Mouse (Mus musculus): ENCODE measurements at regions not wholly inside any gene's neighbourhood (a gene's known extent, or its start where the extent isn't known, plus 50 kb on each side); places are given as distances from the start of the nearest gene placed in this dataset.
"Not testable (repeated sequence)": the region's sequence is repeated elsewhere in the genome, so short reads cannot be mapped to it uniquely, and the experiment has no call there.

DNA sequence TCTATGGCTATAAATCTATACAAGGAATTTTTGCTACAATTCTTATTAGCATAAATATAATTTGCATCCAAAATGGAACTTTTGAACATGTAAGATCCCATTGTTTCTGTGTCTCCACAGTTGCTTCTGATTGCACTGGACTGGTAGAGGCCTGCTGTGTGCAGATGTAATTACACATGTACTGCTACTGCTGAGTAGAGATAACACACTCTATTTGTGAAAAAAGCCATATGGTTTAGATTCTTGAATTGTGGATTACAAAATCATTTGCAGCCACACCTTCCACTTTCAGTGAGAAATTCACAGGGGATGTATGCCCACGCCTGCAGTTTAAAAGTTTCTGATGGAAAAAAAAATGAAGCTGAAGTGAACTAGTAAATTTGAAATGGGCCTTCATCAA, 288.2 kb upstream of the Adamts5 start:
- ATAC-seq (ENCODE audit: insufficient read depth): no peak
- Histone ChIP-seq H3K36me3 (replicated peaks; ENCODE audit: control insufficient read depth, insufficient read depth, low read depth) (no peaks in the 10 kb centered on the region), H3K4me3 (ENCODE audit: insufficient read depth in 1 of 2, low read depth in 2 of 2, low read length in 2 of 2) (no peak overlapping the region), H3K4me1 (replicated peaks; ENCODE audit: control insufficient read depth in 2 of 2, insufficient read depth in 2 of 2, low read length in 1 of 2) (no peaks in the 10 kb centered on the region), H3K27me3 (ENCODE audit: control insufficient read depth, insufficient read depth, low read length) (no peaks in the 10 kb centered on the region), H3K9ac (replicated peaks) (no peak overlapping the region), H3K27ac (no peak overlapping the region), H3K4me2 (ENCODE audit: low read depth) (no peak overlapping the region), H3K9me3 (ENCODE audit: control insufficient read depth, low read length) (no peaks in the 10 kb centered on the region)
- no peak for DNase-seq (ENCODE audit: low read depth in 3 of 3, low spot score in 3 of 3)
- WGBS (ENCODE audit: insufficient replicate concordance): 64% methylated on average over 1 of the region's 1 CpGs
- TF ChIP-seq CTCF (IDR thresholded peaks at IDR 0.05; ENCODE audit: low read depth) (no peak), EP300 (IDR thresholded peaks at IDR 0.05; ENCODE audit: low read depth) (no peak)

DNA sequence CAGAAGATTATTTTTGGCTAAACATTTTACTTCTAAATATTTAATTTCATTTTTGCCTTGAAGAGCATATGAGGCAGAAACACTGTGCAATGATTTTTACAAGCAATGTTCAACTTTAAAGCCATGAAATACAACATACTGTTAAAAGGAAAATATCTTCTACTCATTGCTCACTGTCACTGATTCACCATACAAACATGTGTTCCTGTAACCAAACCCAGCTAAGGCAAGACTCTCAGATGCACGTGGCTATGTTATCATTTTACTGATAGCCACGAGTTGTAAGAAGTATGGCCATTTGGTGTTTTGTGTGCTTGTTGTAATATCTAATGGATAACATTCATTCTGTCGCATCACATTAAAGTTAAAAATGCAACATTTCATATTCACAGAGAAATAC, 287.3 kb upstream of the Adamts5 start:
- Histone ChIP-seq H3K36me3 (replicated peaks; ENCODE audit: control insufficient read depth, insufficient read depth, low read depth) (no peaks in the 10 kb centered on the region), H3K4me3 (ENCODE audit: insufficient read depth in 1 of 2, low read depth in 2 of 2, low read length in 2 of 2) (no peak overlapping the region), H3K4me2 (ENCODE audit: low read depth) (no peak overlapping the region), H3K9me3 (ENCODE audit: control insufficient read depth, low read length) (no peaks in the 10 kb centered on the region), H3K27me3 (ENCODE audit: control insufficient read depth, insufficient read depth, low read length) (no peaks in the 10 kb centered on the region), H3K9ac (replicated peaks) (no peak overlapping the region), H3K27ac (no peak overlapping the region), H3K4me1 (replicated peaks; ENCODE audit: control insufficient read depth in 2 of 2, insufficient read depth in 2 of 2, low read length in 1 of 2) (no peaks in the 10 kb centered on the region)
- WGBS (ENCODE audit: insufficient replicate concordance): 53% methylated on average over 3 of the region's 3 CpGs
- ATAC-seq (ENCODE audit: insufficient read depth) (no peak), DNase-seq (ENCODE audit: low read depth in 3 of 3, low spot score in 3 of 3) (no peak)
- TF ChIP-seq CTCF (IDR thresholded peaks at IDR 0.05; ENCODE audit: low read depth) (no peak), EP300 (IDR thresholded peaks at IDR 0.05; ENCODE audit: low read depth) (no peak)

- not testable (repeated sequence) for H3K4me2 ChIP-seq (ENCODE audit: low read depth); H3K36me3 ChIP-seq (replicated peaks; ENCODE audit: control insufficient read depth, insufficient read depth, low read depth); H3K4me3 ChIP-seq (ENCODE audit: insufficient read depth in 1 of 2, low read depth in 2 of 2, low read length in 2 of 2); DNase-seq (ENCODE audit: low read depth in 3 of 3, low spot score in 3 of 3); H3K27me3 ChIP-seq (ENCODE audit: control insufficient read depth, insufficient read depth, low read length); H3K4me1 ChIP-seq (replicated peaks; ENCODE audit: control insufficient read depth in 2 of 2, insufficient read depth in 2 of 2, low read length in 1 of 2); ATAC-seq (ENCODE audit: insufficient read depth); H3K27ac ChIP-seq; H3K9me3 ChIP-seq (ENCODE audit: control insufficient read depth, low read length); H3K9ac ChIP-seq (replicated peaks)
- 59% methylated on average over 4 of the region's 4 CpGs for WGBS (ENCODE audit: insufficient replicate concordance)
These were observed 286.0 kb upstream of the Adamts5 start for GRCm38 (mm10) chr16:86187609-86188008.

DNA sequence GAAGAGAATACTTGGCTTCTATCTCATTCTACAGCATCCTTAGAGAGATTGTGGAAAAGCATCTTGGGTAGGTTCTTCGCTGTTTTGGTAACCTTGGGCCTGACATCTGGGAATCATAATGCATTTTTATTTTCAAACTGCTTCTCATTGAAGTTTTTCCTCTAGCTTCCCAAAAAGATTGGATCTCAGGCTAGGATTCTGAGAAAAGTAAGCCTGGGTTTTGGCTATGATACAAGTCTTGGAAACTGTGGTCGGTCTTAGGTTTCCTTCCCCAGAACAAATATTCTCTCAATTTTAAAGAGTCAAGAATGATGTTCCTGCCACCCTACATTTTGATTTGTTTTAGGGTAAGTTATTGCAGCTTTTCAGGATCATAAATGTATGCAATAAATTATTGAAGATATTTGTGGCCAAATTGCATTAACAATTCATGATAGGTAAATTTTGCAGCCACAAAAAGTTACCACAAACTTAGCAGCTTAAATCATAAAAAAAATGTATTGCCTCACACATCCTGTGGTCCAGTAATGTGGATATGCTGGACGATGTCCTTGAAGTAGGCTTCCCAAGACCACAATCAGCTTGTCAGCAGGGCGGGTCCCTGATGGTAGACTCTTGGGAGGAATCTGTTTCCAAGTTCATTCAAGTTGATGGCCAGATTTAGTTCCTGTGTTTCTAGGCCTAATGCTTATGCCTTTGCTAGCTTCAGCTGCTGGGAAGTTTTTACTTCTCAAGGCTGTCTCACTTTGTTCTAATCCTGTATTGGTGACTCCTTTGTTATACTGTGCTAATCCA, 257.6 kb upstream of the Adamts5 start:
- H3K4me1 ChIP-seq (replicated peaks; ENCODE audit: control insufficient read depth in 2 of 2, insufficient read depth in 2 of 2, low read length in 1 of 2): no peaks in the 10 kb centered on the region
- H3K9me3 ChIP-seq (ENCODE audit: control insufficient read depth, low read length): no peaks in the 10 kb centered on the region

GRCm38 (mm10) chr16:86138171-86138570, 236.5 kb upstream of the Adamts5 start:
- Histone ChIP-seq H3K4me1 (replicated peaks; ENCODE audit: control insufficient read depth in 2 of 2, insufficient read depth in 2 of 2, low read length in 1 of 2) (no peaks in the 10 kb centered on the region), H3K4me3 (ENCODE audit: insufficient read depth in 1 of 2, low read depth in 2 of 2, low read length in 2 of 2) (no peak overlapping the region), H3K9ac (replicated peaks) (no peak overlapping the region), H3K27ac (no peak overlapping the region), H3K27me3 (ENCODE audit: control insufficient read depth, insufficient read depth, low read length) (no peaks in the 10 kb centered on the region), H3K4me2 (ENCODE audit: low read depth) (no peak overlapping the region), H3K36me3 (replicated peaks; ENCODE audit: control insufficient read depth, insufficient read depth, low read depth) (no peaks in the 10 kb centered on the region), H3K9me3 (ENCODE audit: control insufficient read depth, low read length) (no peaks in the 10 kb centered on the region)
- DNase-seq (ENCODE audit: low read depth in 3 of 3, low spot score in 3 of 3) (no peak), ATAC-seq (ENCODE audit: insufficient read depth) (no peak)
- no peak for TF ChIP-seq CTCF (IDR thresholded peaks at IDR 0.05; ENCODE audit: low read depth)
- TF ChIP-seq EP300 (IDR thresholded peaks at IDR 0.05; ENCODE audit: low read depth): no peak
- WGBS (ENCODE audit: insufficient replicate concordance): 44% methylated on average over 3 of the region's 3 CpGs

More for the DNA sequence above, 257.6 kb upstream of the Adamts5 start:
- no peak overlapping the region for H3K9ac ChIP-seq (replicated peaks)
- H3K4me3 ChIP-seq (ENCODE audit: insufficient read depth in 1 of 2, low read depth in 2 of 2, low read length in 2 of 2): no peak overlapping the region
- H3K27me3 ChIP-seq (ENCODE audit: control insufficient read depth, insufficient read depth, low read length): no peaks in the 10 kb centered on the region
- ATAC-seq (ENCODE audit: insufficient read depth): no peak
- no peaks in the 10 kb centered on the region for H3K36me3 ChIP-seq (replicated peaks; ENCODE audit: control insufficient read depth, insufficient read depth, low read depth)
- H3K27ac ChIP-seq: no peak overlapping the region
- DNase-seq (ENCODE audit: low read depth in 3 of 3, low spot score in 3 of 3): no peak
- WGBS (ENCODE audit: insufficient replicate concordance): 69% methylated on average over 4 of the region's 4 CpGs
- no peak for TF ChIP-seq CTCF (IDR thresholded peaks at IDR 0.05; ENCODE audit: low read depth)
- TF ChIP-seq EP300 (IDR thresholded peaks at IDR 0.05; ENCODE audit: low read depth): no peak
- no peak overlapping the region for H3K4me2 ChIP-seq (ENCODE audit: low read depth)

Measured in liver, embryonic 14.5 days (tissue).